ENCODE assay signal across 1 mouse cellular context in genomic region chr7:6171444-6172005, GRCm38 (mm10).
TF ChIP-seq lines count a peak whose summit lies in the region.

No protein-coding gene starts in this region.

TF ChIP-seq in CH12.LX, 34 proteins besides CTCF, POLR2A, EP300 and RAD21 (continued from another document):
- TF ChIP-seq TCF12 (IDR thresholded peaks at IDR 0.05; ENCODE audit: low read depth, low read length), result 0 out of 2 replicates have a peak, but pooled peaks have one; percentile 15
- no peak for TF ChIP-seq KAT2A (IDR thresholded peaks at IDR 0.05; ENCODE audit: insufficient replicate concordance, low read length)
- TF ChIP-seq UBTF (IDR thresholded peaks at IDR 0.05; ENCODE audit: low read depth, low read length), result no peak
- TF ChIP-seq SMC3 (IDR thresholded peaks at IDR 0.05; ENCODE audit: low read depth, low read length), result peak; percentile 62
- TF ChIP-seq MAX (IDR thresholded peaks at IDR 0.05; ENCODE audit: low read length), result peak; percentile 95
- TF ChIP-seq ZC3H11A (IDR thresholded peaks at IDR 0.05; ENCODE audit: low read depth, low read length), result no peak; the same call in 1 of the 2 replicates
- no peak for TF ChIP-seq HCFC1 (IDR thresholded peaks at IDR 0.05; ENCODE audit: low read depth, low read length)
